Mouse (Mus musculus): ENCODE results near the gene Pde8a.
A peak's percentile ranks its signal among the peaks of the same experiment; 100 is the strongest.

Gene Pde8a

DNA sequence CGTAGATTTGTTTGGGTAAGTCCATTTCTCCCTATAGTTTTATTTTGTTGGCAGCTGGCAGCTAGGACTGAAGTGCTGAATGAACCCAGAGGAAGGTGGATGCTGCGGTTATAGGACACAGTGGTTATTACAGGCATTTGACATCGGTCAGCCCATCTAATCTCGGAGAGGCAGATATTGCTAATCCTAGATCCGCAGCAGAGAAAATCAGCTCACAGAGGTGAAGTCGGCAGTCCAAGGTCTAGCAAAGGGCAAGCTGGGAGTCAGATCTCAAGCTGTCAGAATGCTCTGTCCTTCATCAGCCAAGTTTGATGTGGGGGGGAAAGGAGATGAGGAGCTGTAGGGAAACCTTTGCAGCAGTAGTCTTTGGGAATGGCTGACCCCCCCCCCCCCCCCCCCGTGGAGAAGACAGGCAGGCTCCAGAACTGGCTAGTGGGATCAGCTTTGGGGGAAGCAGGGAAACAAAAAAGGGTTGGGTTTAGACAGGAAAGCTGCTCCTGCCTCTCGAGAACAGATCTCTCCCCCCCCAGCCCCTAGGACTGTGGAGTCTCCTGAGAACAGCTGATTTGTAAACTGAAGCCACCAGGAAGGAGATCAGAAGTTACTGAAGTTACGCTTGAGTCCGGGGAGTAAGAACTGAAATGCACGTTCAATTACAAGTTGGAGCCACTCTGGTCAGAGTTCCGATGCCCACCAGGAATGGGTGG is 3.3 kb upstream of the Pde8a start:
- DNase-seq (ENCODE audit: low spot score), result no peak

DNA sequence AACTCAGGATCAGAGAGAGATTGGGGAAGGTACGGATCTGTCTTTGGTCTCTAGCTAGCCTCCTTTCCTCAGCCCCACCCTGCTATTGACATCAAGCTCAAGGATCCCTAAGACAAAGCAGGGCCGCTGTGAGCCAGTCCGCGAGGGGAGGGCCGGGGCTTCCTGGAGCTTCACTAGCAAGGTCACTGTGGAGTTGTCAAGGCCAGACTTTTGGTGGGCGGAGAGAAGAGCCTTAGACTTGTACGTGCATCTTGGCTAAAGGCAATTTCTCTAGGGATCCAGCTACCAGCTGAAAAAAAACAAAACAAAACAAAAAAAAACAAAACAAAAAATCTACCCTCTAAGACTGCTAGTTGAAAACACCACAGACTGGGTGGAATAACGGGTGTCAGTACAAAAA is 1.6 kb upstream of the Pde8a start:
- DNase-seq (ENCODE audit: low spot score), result no peak

DNA sequence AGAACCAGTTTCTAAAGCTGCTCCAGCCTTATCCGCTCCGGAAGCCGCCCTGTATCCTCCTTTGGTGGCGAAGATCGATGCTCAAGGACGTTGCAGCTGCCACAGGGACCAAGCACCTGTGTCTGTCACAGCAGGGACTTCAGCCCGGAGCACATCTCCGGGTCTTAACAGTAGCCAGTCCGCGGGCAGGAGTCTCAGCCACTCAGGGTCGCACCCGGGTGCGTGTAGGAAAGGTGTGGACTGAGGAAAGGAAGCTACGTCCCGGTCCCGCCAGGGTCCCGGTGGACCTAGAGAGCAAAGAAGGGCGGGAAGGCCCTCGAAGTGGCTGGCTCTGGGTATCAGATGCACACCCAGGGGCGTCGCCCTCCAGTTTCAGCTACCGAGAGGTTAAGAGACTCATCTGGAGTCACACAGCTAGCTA is 1.1 kb upstream of the Pde8a start:
- peak; percentile 9 for DNase-seq (ENCODE audit: low spot score)

GRCm38 (mm10) chr7:81212697-81213346 is 574 bp upstream of the Pde8a start:
- DNase-seq (ENCODE audit: low spot score), result peak; percentile 52

DNA sequence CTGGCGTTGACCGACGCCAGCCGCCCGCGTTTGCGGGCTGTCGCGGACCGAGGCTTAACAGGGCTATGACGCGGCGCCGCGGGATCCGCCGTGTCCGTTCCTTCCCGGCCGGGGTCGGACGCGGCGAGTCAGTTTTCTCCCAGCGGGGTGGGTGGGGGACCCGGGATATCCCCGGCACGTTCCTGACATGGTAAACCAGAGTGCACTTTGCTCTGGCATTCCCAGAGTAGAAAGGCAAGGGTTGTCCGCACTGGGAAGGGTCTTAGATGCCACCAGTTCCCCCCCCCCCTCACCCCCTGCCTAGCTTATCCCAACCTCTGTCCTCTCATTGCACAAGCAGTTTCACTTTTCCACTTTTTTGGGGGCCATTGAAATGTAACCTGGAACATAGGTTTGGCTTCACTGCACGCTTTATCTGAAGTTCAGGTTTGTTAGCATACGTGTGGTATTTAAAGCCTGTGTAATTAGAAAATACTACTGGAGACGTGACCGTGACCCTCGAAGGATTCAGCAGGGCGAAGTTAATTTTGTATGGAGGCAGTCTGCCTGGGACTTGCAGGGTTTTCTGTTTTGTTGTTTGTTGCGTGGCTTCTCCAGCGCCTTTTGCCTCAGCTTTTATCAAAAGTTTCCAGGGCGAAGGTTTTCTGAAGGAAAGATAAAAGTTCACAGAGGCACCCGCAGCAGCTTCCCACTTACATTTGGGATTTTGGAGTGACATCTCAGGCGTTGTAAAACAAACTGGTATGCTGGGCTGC is 934 bp downstream of the Pde8a start:
- no peak for DNase-seq (ENCODE audit: low spot score)

DNA sequence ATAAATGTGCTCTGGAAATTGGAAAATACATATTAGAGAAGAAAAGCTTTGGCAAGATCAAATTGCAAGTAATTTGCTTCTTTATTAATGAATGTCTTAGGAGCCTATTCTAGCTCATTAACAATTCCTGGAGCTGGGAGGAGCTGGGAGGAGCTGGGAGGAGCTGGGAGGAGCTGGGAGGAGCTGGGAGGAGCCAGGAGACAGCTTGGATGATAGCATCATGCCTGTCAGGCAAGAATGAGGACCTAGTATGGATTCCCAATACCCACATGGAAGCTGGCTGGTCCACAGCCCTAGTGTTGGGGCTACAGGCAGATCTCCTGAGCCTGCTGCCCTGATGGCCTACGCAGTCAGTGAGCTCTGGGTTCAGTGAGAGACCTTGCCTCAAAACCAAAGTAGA is 2.6 kb downstream of the Pde8a start:
- DNase-seq (ENCODE audit: low spot score), result no peak

- no peak for DNase-seq (ENCODE audit: low spot score)
Observed at GRCm38 (mm10) chr7:81219321-81219720, 5.9 kb downstream of the Pde8a start.

- no peak for DNase-seq (ENCODE audit: low spot score)
Observed at GRCm38 (mm10) chr7:81220381-81220780, 7.0 kb downstream of the Pde8a start.

GRCm38 (mm10) chr7:81224260-81224659 is 10.9 kb downstream of the Pde8a start:
- DNase-seq (ENCODE audit: low spot score), result no peak

- no peak for DNase-seq (ENCODE audit: low spot score)
Observed at GRCm38 (mm10) chr7:81230091-81230792, 16.8 kb downstream of the Pde8a start.

GRCm38 (mm10) chr7:81232674-81233073 is 19.3 kb downstream of the Pde8a start:
- DNase-seq (ENCODE audit: low spot score), result no peak

GRCm38 (mm10) chr7:81235117-81235516 is 21.7 kb downstream of the Pde8a start:
- no peak for DNase-seq (ENCODE audit: low spot score)

GRCm38 (mm10) chr7:81235600-81236223 is 22.3 kb downstream of the Pde8a start:
- no peak for DNase-seq (ENCODE audit: low spot score)

- DNase-seq (ENCODE audit: low spot score), result no peak
Observed at GRCm38 (mm10) chr7:81243361-81243760, 30.0 kb downstream of the Pde8a start.

GRCm38 (mm10) chr7:81249854-81250279 is 36.5 kb downstream of the Pde8a start:
- DNase-seq (ENCODE audit: low spot score), result no peak

DNA sequence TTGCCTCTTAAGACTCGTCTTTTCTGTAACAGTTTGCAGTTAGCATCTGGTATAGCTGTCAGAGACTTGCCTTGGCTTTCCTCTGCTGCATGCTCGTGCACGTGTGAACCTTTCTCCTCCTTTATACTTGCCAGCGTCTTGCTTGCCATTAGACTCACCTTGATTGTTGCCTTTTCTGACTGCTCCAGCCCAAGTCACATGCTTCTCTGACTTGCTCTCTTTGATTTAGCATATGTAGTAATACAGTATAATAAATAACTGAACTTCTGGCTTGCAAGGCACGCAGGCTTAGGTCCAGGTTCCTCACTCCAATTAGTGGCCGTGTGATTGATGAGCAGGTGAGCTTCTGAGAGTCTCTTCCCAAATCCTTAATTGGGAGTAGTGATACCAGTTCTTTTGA is 37.2 kb downstream of the Pde8a start:
- DNase-seq (ENCODE audit: low spot score), result no peak

- no peak for DNase-seq (ENCODE audit: low spot score)
Observed at GRCm38 (mm10) chr7:81251521-81251920, 38.1 kb downstream of the Pde8a start.

- no peak for DNase-seq (ENCODE audit: low spot score)
Observed at GRCm38 (mm10) chr7:81253317-81253716, 39.9 kb downstream of the Pde8a start.

DNA sequence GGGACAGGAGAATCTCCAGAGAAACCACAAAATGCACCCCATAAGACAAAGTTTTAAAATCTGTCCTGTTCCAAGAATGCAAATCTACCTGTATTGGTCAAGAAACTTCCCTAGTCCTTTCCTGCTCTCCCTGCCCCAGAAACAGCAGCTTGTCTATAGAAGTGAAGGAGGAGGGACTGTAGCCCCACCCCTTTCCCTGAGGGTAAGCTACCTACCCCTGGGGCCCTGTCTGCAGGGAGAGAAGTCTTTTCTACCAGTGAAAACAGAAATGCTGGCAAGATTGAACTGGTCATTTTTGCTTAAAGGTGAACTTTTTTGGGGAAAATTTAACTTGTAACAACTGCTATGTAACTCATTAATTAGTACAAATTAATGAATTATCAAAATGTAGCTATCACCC is 41.2 kb downstream of the Pde8a start:
- no peak for DNase-seq (ENCODE audit: low spot score)

- DNase-seq (ENCODE audit: low spot score), result no peak
Observed at GRCm38 (mm10) chr7:81255456-81255855, 42.1 kb downstream of the Pde8a start.

GRCm38 (mm10) chr7:81256773-81257172 is 43.4 kb downstream of the Pde8a start:
- no peak for DNase-seq (ENCODE audit: low spot score)

- DNase-seq (ENCODE audit: low spot score), result no peak
Observed at GRCm38 (mm10) chr7:81261548-81261947, 48.2 kb downstream of the Pde8a start.

Measured in c-Kit-positive CD71-positive TER-119-positive erythroid progenitor cells, embryonic 14.5 days (primary cell).